Mouse (Mus musculus) heart, embryonic 15.5 days (tissue): ENCODE data around the gene Plch1. TPM values are rescaled to one million over a fixed set of nuclear protein-coding genes. Genes with fewer than 3 reads are reported as not detected.

Experiments used
- ATAC-seq: fragments of 200-750 bp; cut with Nextera tagmentation; replicated peaks from 2 replicates; pipeline ENCODE4 v1.8.0; 2017; ENCODE audit warnings: low read depth, moderate TSS enrichment; ENCODE audit not compliant: insufficient number of reproducible peaks, insufficient read depth, low FRiP score
- H3K27ac ChIP-seq: fragments of 300-500 bp; sonication (generic); 2 replicates; pipeline ENCODE4 v1.5.1; 2015; ENCODE audit warnings: mild to moderate bottlenecking, inconsistent platforms
- H3K27me3 ChIP-seq: fragments of 300-500 bp; sonication (generic); 2 replicates; pipeline ENCODE4 v1.6.1; 2015; ENCODE audit warnings: inconsistent platforms
- H3K36me3 ChIP-seq: fragments of 300-500 bp; sonication (generic); 2 replicates; pipeline ENCODE4 v1.6.1; 2015; ENCODE audit warnings: mild to moderate bottlenecking, inconsistent platforms
- H3K4me1 ChIP-seq: fragments of 300-500 bp; sonication (generic); replicated peaks from 2 replicates; pipeline ENCODE4 v1.6.1; 2015; ENCODE audit warnings: inconsistent platforms
- H3K4me2 ChIP-seq: fragments of 300-500 bp; sonication (generic); 2 replicates; pipeline ENCODE4 v1.6.1; 2015; ENCODE audit warnings: inconsistent platforms, mild to moderate bottlenecking, moderate library complexity
- H3K4me3 ChIP-seq: fragments of 300-500 bp; sonication (generic); 2 replicates; pipeline ENCODE4 v1.5.1; 2015; ENCODE audit warnings: mild to moderate bottlenecking, inconsistent platforms
- H3K9ac ChIP-seq: fragments of 300-500 bp; sonication (generic); 2 replicates; pipeline ENCODE4 v1.6.1; 2015; ENCODE audit warnings: mild to moderate bottlenecking, inconsistent platforms
- H3K9me3 ChIP-seq: fragments of 300-500 bp; sonication (generic); replicated peaks from 2 replicates; pipeline ENCODE4 v1.6.1; 2016; ENCODE audit warnings: inconsistent platforms
- WGBS: fragments of 180-500 bp; shearing (Covaris S2); methylation state at CpG from one replicate; pipeline ENCODE4 v1.1.7; 2015; ENCODE audit warnings: mixed read lengths; 5-methylcytosine and 5-hydroxymethylcytosine counted together
- polyA plus RNA-seq: library from polyadenylated mRNA; unstranded; fragments of >200 nt; fragmentation: Nextera tagmentation; extraction: Ambion mirVana; gene quantifications from 2 replicates; pipeline ENCODE4 v1.2.1, GENCODE M21; 2015

Plch1 gene
- polyA plus RNA-seq, 1 experiment from 2014 or later: 0.40 TPM

DNA sequence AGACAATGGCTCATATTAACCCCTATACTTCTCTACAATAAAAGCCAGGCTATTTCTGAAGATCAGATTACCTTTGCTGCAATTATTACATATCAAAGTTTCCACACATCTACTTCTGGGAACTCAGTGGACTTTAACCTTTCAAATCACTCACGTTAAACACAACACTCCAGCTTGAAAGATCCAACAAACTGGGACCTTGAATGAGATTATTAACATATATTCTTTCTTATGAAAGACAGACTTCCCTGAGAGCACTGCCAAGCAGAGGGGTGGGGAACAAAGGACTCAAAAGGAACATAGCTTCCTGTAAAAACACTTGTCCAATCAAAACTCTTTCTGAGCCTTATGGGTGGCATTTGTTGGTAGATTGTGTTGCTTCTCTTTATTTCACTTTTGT, 85.1 kb downstream of the Plch1 start:
- Histone ChIP-seq H3K4me3 (no peak overlapping the region), H3K36me3 (no peaks in the 10 kb centered on the region), H3K4me2 (no peak overlapping the region), H3K9ac (no peak overlapping the region), H3K4me1 (no peaks in the 10 kb centered on the region), H3K27me3 (no peaks in the 10 kb centered on the region), H3K27ac (no peak overlapping the region), H3K9me3 (no peaks in the 10 kb centered on the region)
- 66% methylated on average over 1 of the region's 1 CpGs for WGBS
- no peak for ATAC-seq

GRCm38 (mm10) chr3:63806906-63807305, 92.4 kb downstream of the Plch1 start:
- H3K36me3 ChIP-seq: no peaks in the 10 kb centered on the region
- no peaks in the 10 kb centered on the region for H3K9me3 ChIP-seq
- no peaks in the 10 kb centered on the region for H3K4me1 ChIP-seq
- WGBS: 59% methylated on average over 1 of the region's 1 CpGs
- no peaks in the 10 kb centered on the region for H3K27me3 ChIP-seq
- H3K27ac ChIP-seq: no peak overlapping the region
- no peak overlapping the region for H3K4me3 ChIP-seq
- H3K9ac ChIP-seq: no peak overlapping the region
- no peak for ATAC-seq
- H3K4me2 ChIP-seq: no peak overlapping the region

- no peaks in the 10 kb centered on the region for H3K4me1 ChIP-seq
- H3K4me2 ChIP-seq: no peak overlapping the region
- no peaks in the 10 kb centered on the region for H3K27me3 ChIP-seq
- no peak overlapping the region for H3K27ac ChIP-seq
- no peaks in the 10 kb centered on the region for H3K36me3 ChIP-seq
- H3K9ac ChIP-seq: no peak overlapping the region
- no peak overlapping the region for H3K4me3 ChIP-seq
- H3K9me3 ChIP-seq: no peaks in the 10 kb centered on the region
- 70% methylated on average over 2 of the region's 2 CpGs for WGBS
- no peak for ATAC-seq
Measured at GRCm38 (mm10) chr3:63805496-63805895, 93.8 kb downstream of the Plch1 start.

- no peak overlapping the region for H3K4me3 ChIP-seq
- no peaks in the 10 kb centered on the region for H3K27me3 ChIP-seq
- no peaks in the 10 kb centered on the region for H3K9me3 ChIP-seq
- no peak overlapping the region for H3K4me2 ChIP-seq
- H3K36me3 ChIP-seq: no peaks in the 10 kb centered on the region
- ATAC-seq: no peak
- 49% methylated on average over 5 of the region's 5 CpGs for WGBS
- no peaks in the 10 kb centered on the region for H3K4me1 ChIP-seq
- no peak overlapping the region for H3K27ac ChIP-seq
- H3K9ac ChIP-seq: no peak overlapping the region
Measured at GRCm38 (mm10) chr3:63800685-63801084, 98.6 kb downstream of the Plch1 start.

DNA sequence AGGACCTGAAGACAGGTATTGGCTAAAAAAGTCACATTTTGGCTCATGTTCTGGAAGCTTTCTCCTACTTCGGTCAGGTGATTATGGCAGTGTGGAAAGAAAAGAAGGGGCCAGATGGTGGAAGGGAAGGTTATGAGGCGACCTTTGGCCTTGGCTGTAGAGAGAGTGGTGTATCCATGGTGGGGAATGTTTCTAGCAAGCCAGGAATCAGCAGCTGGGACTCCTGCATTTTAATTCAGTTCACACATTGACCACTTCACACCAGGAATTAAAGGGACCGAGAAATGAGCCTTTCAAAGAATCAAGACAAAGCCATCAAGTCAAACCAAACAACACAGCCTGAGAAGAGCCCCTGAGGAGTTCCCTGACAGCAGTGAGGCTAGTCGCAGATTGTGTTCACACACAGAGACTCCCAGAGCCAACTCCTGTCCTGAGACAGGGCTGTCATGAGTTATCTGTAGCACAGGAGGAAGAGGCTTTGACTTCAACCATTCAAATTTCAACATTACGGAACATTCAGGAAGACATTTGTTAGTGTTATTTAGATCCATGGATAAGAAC, 112.4 kb downstream of the Plch1 start:
- 60% methylated on average over 5 of the region's 5 CpGs for WGBS
- no peak for ATAC-seq

DNA sequence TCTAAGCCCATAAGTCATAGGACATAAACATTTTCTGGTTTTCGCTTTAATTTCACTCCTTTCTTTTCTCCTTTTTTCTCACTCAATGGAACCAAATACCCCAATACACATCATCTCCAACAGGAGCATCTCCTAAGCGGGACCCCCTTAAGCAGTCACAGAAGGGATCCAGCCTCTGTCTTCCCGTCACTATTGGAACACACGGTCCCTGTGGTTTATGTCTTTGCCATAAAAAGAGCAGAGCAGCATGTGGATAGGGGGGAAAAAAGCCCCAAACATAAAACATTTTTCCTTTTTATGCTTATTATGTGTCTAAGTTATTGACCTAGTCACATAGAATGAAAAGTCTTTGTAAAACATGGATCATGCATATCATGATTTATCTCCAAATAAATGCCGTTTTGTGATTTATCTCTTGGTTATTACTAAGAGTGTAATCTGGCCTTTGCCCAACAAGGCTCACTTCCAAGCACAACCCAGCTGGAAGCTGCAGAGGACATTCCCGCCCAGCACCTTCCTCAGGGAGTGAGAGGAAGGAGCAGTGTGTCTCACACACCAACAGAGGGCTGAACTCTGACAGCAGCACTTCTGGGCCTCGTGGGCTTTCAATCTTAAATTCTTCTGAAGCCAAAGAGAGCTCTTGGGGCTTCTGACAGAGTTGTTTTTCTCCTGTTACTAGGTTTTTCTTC, 126.5 kb downstream of the Plch1 start:
- H3K4me3 ChIP-seq: no peak overlapping the region
- no peaks in the 10 kb centered on the region for H3K9me3 ChIP-seq
- H3K27me3 ChIP-seq: no peaks in the 10 kb centered on the region
- ATAC-seq: no peak
- no peak overlapping the region for H3K9ac ChIP-seq
- H3K36me3 ChIP-seq: no peaks in the 10 kb centered on the region
- H3K4me1 ChIP-seq: no peaks in the 10 kb centered on the region
- H3K27ac ChIP-seq: no peak overlapping the region
- no peak overlapping the region for H3K4me2 ChIP-seq
- WGBS: 59% methylated on average over 7 of the region's 7 CpGs

More for the DNA sequence above, 112.4 kb downstream of the Plch1 start:
- Histone ChIP-seq H3K4me2 (no peak overlapping the region), H3K9me3 (no peaks in the 10 kb centered on the region), H3K9ac (no peak overlapping the region), H3K4me1 (no peaks in the 10 kb centered on the region), H3K36me3 (no peaks in the 10 kb centered on the region), H3K27me3 (no peaks in the 10 kb centered on the region), H3K27ac (no peak overlapping the region), H3K4me3 (no peak overlapping the region)

GRCm38 (mm10) chr3:63760821-63761220, 138.5 kb downstream of the Plch1 start:
- Histone ChIP-seq H3K4me3 (no peak overlapping the region), H3K36me3 (no peaks in the 10 kb centered on the region), H3K27me3 (no peaks in the 10 kb centered on the region), H3K9ac (no peak overlapping the region), H3K4me1 (no peaks in the 10 kb centered on the region), H3K9me3 (no peaks in the 10 kb centered on the region), H3K27ac (no peak overlapping the region), H3K4me2 (no peak overlapping the region)
- WGBS: 62% methylated on average over 1 of the region's 1 CpGs
- no peak for ATAC-seq

GRCm38 (mm10) chr3:63740073-63740472, 159.2 kb downstream of the Plch1 start:
- Histone ChIP-seq H3K27ac (no peak overlapping the region), H3K9me3 (no peaks in the 10 kb centered on the region), H3K27me3 (no peaks in the 10 kb centered on the region), H3K4me3 (no peak overlapping the region), H3K4me1 (no peaks in the 10 kb centered on the region), H3K36me3 (no peaks in the 10 kb centered on the region), H3K9ac (no peak overlapping the region), H3K4me2 (no peak overlapping the region)
- no peak for ATAC-seq
- 65% methylated on average over 2 of the region's 2 CpGs for WGBS

DNA sequence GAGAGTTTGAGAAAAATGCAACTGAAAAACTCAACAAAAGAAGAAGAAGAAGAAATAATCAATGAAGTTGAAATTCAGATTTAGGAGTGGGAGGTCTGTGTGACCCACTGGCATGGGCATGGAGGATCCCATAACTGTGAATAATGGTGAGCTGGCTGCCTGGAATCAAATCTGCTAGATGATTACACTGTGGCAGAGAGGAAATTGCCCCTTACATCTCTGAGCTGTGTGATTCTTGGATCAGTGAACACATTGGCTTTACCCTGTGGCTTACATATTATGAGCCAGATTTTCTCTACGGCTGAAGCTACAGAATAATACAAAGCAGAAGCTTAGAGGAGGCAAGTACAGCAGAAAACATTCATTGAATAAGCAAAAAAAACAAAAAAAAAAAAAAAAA, 170.9 kb downstream of the Plch1 start:
- H3K27ac ChIP-seq: no peak overlapping the region
- no peak for ATAC-seq
- no peak overlapping the region for H3K4me3 ChIP-seq
- H3K4me2 ChIP-seq: no peak overlapping the region
- no peaks in the 10 kb centered on the region for H3K36me3 ChIP-seq
- WGBS: 81% methylated on average over 1 of the region's 1 CpGs
- no peaks in the 10 kb centered on the region for H3K9me3 ChIP-seq
- H3K27me3 ChIP-seq: no peaks in the 10 kb centered on the region
- no peak overlapping the region for H3K9ac ChIP-seq
- no peaks in the 10 kb centered on the region for H3K4me1 ChIP-seq

- no peak for ATAC-seq
- Histone ChIP-seq H3K4me1 (no peaks in the 10 kb centered on the region), H3K4me2 (no peak overlapping the region), H3K36me3 (no peaks in the 10 kb centered on the region), H3K9ac (no peak overlapping the region), H3K9me3 (no peaks in the 10 kb centered on the region), H3K4me3 (no peak overlapping the region), H3K27me3 (no peaks in the 10 kb centered on the region), H3K27ac (no peak overlapping the region)
- WGBS: 65% methylated on average over 4 of the region's 4 CpGs
Measured at GRCm38 (mm10) chr3:63726667-63727342, 172.5 kb downstream of the Plch1 start.

- Histone ChIP-seq H3K4me1 (no peaks in the 10 kb centered on the region), H3K36me3 (no peaks in the 10 kb centered on the region), H3K9me3 (no peaks in the 10 kb centered on the region), H3K4me2 (no peak overlapping the region), H3K27me3 (no peaks in the 10 kb centered on the region), H3K4me3 (no peak overlapping the region), H3K27ac (no peak overlapping the region), H3K9ac (no peak overlapping the region)
- WGBS: 71% methylated on average over 2 of the region's 2 CpGs
- ATAC-seq: no peak
Measured at GRCm38 (mm10) chr3:63693694-63694093, 205.6 kb downstream of the Plch1 start.

DNA sequence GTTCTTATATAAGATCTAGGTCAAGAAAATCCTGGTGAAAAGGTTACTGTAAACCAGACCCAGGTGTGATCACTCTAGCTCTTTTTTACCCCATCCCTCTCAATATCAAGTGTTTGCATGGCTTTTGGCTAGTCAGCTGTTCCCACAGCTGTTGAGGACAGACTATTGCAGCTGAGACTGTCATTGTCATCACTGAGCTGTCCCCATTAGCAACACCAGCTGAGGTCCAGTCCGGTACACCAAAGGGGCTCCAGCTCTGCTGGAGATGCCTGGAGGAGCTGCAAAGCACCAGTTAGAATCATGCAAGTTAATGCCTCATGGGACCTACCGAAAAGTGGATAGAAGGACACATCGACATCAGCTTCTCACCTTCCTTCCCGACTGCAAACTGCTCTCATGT, 206.5 kb downstream of the Plch1 start:
- Histone ChIP-seq H3K4me1 (no peaks in the 10 kb centered on the region), H3K4me2 (no peak overlapping the region), H3K9me3 (no peaks in the 10 kb centered on the region), H3K27ac (no peak overlapping the region), H3K9ac (no peak overlapping the region), H3K27me3 (no peaks in the 10 kb centered on the region), H3K4me3 (no peak overlapping the region), H3K36me3 (no peaks in the 10 kb centered on the region)
- ATAC-seq: no peak
- WGBS: 78% methylated on average over 4 of the region's 4 CpGs
